Mouse (Mus musculus) spleen, adult 12 weeks (tissue): ENCODE data around the gene Hist1h3d.
"Not testable (repeated sequence)": the region's sequence is repeated elsewhere in the genome, so short reads cannot be mapped to it uniquely, and the experiment has no call there.

Source experiments
- DNase-seq: peaks from one replicate; pipeline ENCODE4 v3.0.0; 2022; ENCODE audit warnings: low spot score

Hist1h3d gene

GRCm38 (mm10) chr13:23585029-23585441, 9.5 kb downstream of the Hist1h3d start:
- peak; percentile 78 for DNase-seq

- peak; percentile 76 for DNase-seq
Observed at GRCm38 (mm10) chr13:23585442-23586098, 10.0 kb downstream of the Hist1h3d start.

- DNase-seq = no peak
Observed at GRCm38 (mm10) chr13:23586099-23586939, 10.8 kb downstream of the Hist1h3d start.

GRCm38 (mm10) chr13:23586940-23587225, 11.3 kb downstream of the Hist1h3d start:
- no peak for DNase-seq

GRCm38 (mm10) chr13:23591206-23591605, 15.6 kb downstream of the Hist1h3d start:
- no peak for DNase-seq

GRCm38 (mm10) chr13:23591886-23592285, 16.3 kb downstream of the Hist1h3d start:
- not testable (repeated sequence) for DNase-seq

- DNase-seq = no peak
Observed at GRCm38 (mm10) chr13:23592614-23593013, 17.1 kb downstream of the Hist1h3d start.

- no peak for DNase-seq
Observed at GRCm38 (mm10) chr13:23593051-23593770, 17.6 kb downstream of the Hist1h3d start.

GRCm38 (mm10) chr13:23595185-23595584, 19.6 kb downstream of the Hist1h3d start:
- no peak for DNase-seq

- DNase-seq = no peak
Observed at GRCm38 (mm10) chr13:23595622-23596372, 20.2 kb downstream of the Hist1h3d start.

GRCm38 (mm10) chr13:23597957-23598356, 22.4 kb downstream of the Hist1h3d start:
- DNase-seq = peak; percentile 77

GRCm38 (mm10) chr13:23603182-23603699, 27.7 kb downstream of the Hist1h3d start:
- no peak for DNase-seq

- no peak for DNase-seq
Observed at GRCm38 (mm10) chr13:23604452-23604851, 28.9 kb downstream of the Hist1h3d start.

GRCm38 (mm10) chr13:23605052-23605451, 29.5 kb downstream of the Hist1h3d start:
- DNase-seq = no peak

- peak; percentile 23 for DNase-seq
Observed at GRCm38 (mm10) chr13:23609209-23609608, 33.6 kb downstream of the Hist1h3d start.

- no peak for DNase-seq
Observed at GRCm38 (mm10) chr13:23609844-23610243, 34.3 kb downstream of the Hist1h3d start.

GRCm38 (mm10) chr13:23610393-23610792, 34.8 kb downstream of the Hist1h3d start:
- no peak for DNase-seq

GRCm38 (mm10) chr13:23611638-23612037, 36.1 kb downstream of the Hist1h3d start:
- DNase-seq = no peak

- no peak for DNase-seq
Observed at GRCm38 (mm10) chr13:23620056-23620732, 44.6 kb downstream of the Hist1h3d start.

- peak; percentile 71 for DNase-seq
Observed at GRCm38 (mm10) chr13:23620733-23621531, 45.4 kb downstream of the Hist1h3d start, which contains the start of gene Hist1h2be. Hist1h2be (minus strand) TSS chr13:23621124.
